Mouse (Mus musculus): ENCODE data around the gene Fblim1.
A peak's percentile ranks its signal among the peaks of the same experiment; 100 is the strongest.
"Not testable (repeated sequence)": the region's sequence is repeated elsewhere in the genome, so short reads cannot be mapped to it uniquely, and the experiment has no call there.

Fblim1 gene

DNA sequence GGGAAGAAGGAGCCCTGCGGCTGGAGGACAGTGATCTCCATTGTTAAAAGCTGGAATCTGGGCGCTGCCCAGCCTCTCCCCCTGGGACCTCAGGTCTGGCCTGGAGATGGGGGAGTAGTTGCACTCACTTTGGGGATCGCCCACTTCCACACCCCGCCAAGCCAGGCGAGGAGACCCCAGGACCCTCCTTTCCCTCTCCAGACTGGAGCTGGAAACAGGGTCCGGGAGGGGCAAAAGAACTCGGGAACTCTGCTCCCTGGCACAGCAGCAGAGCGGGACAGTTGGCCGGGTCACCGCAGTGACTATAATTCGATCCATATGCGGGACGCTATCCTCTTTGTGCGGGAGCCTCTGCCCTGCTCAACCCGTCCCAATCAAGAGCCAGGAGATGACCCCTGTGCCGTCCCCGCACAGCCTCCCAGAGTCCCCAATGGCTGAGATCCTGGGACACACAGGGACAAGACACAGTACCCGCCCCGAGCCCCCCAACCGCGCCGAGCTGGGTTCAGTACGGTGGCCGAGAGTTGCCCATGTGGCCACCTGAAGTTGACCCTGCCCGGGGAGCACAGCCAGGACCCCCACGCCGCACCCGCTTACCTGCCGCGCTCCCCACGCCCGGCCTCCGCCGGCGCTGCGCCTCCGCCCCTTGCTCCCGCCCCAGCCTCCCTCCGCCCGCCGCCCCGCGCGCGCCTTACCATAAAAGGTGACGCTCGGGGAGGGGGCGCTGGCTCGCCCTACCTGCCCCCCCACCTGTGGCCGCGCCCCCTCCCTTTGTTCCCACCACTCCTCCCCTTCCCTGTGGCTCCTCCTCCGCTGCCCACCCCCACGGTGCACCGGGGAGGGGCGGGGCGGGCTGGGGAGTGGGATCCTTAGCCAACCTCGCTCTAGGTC, 6.4 kb downstream of the Fblim1 start:
- peak; percentile 15 for DNase-seq (ENCODE audit: low spot score)

DNA sequence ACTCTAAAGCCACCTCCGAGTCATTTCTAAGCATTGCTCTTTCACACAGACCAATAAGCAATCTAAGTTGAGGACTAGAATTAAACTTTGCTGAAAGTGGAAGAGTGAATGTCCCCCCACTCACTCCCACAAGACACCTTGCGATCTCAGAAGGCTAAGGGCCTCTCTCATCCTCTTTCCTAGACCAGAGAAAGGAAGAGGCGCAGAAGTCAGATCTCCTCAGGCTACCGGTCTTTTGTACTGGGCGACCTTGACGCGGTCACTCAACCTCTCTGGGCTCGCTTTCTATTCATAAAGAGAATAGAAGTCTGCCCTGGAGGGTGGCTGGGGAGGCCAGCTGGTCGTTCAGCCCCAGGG, 7.0 kb downstream of the Fblim1 start:
- DNase-seq (ENCODE audit: low spot score), result no peak

DNA sequence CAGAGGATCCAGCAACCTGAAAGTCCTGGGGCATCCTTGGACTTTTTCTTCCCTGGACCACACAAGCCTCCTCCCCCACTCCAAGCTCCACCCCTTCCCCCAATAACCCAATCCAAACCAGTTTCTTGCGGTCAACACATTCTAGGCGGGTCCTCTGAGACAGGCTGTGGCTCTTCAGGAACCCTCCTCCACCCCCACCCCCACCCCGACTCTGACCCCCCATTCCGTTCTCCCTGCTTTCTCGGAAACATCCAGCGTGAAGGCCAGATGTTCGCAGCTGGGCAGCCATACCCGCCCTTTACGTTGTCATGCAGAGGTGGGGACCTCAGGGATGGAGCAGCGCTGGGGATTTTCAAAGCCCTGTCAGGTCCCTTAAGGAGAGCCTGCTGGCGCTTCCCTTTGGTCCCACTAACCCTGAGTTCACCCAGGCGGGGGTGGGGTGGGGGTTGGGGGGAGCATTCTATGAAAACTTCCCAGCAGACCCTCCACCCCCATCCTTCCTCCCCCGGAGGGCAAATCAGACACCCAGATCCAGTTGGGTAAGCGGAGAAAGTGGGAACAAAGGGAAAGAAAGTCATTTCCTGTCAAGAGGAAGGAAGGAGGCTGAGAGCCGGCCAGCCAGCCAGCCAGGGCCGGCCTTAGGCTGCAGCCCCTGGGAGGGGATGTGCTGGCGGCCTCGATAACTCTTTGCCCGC, 7.5 kb downstream of the Fblim1 start:
- peak; percentile 20 for DNase-seq (ENCODE audit: low spot score)

DNA sequence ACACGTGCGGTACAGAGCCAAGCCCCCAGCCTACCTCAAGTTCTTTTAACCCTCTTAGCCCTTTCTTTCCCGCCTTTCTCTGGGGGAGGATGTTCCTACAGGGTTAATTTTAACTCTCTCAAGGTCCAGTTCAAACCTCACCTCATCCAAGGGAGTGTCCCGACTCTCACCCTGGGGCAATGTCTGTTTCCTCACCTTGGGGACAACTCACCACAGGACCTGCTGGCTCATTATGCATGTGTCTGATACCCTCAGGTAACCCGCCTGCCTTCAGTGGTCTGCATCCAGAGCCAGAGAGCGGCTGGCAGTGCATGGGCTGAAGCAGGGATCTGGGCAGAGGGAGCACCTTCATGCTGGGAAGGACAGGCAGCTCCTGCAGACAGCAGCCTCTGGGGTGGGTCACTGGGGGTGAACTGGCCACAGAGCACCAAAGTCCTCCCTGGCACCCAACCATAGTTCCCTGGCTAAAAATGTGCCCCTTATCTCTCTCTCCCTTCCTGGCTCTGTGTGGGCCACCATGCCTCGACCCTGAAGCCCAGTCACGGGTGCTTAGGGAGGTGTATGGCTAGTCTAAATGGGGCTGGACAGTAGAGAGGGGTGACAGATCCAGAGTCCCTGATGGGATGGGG, 9.1 kb downstream of the Fblim1 start:
- DNase-seq (ENCODE audit: low spot score), result no peak

DNA sequence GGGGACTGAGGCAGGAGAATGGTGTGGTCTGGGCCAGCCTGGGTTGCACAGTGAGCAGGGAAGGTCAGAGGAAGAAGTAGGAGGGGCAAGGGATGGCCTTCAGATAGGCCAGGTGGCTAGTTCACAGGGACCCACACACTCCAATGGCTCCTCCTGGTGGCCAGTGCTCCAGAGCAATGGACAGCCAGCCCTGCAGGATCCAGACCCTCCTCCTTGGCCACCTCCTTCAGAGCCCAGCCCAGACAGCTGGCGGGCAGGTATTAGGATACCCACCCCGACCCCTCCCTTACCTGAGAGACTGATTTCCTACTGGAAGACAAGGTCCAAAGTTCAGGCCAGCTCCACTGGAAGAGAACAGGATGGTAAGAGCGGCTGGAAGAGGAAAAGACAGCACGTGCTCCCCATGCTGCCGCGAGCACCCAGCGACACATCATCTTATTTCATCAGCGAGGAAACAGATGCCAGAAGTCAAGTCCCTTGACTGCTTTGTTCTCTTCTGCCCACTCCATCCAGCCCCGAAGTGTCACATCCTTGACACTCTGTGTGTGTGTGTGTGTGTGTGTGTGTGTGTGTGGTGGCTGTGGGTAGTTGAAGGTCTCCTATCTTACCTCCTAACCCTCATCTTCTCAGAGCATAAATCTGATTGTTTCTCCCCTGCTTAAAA, 10.2 kb downstream of the Fblim1 start:
- no peak for DNase-seq (ENCODE audit: low spot score)

DNA sequence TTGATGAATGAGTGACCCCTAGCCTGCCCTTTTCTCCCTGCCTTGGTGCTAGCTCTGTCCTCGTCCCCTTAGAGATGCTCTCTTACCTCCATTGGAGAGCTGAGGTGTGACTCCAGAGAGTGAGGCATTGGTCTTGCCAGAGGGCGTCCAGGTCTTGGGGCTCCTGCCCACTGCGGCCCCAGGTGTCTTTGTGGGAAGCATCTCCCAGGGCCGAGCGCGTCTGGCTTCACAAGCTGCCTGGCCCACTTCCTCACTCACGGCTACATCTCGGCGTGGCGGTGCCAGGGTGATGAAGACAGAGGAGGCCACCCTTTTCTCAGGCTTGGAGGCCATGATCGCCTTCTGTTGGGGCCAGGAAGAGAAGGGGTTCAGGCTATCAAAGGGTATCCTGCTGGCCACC, 10.8 kb downstream of the Fblim1 start:
- no peak for DNase-seq (ENCODE audit: low spot score)

DNA sequence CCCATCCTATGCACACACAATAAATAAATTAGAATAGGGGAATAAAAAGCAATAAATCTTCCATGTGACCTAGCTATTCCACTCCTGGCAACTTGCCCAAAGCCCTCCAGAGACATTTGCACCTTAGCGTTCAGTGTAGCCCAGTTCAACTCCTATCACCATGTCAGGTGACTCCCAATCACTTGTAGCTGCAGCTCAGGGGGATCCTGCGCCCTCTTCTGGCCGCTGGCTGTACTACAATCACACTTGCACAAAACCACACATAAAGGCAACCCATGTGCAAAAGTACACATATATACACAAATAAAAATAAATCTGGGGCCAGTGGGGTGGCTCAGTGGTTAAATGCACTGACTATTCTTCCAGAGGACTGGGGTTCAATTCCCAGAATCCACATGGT, 14.3 kb downstream of the Fblim1 start:
- DNase-seq (ENCODE audit: low spot score), result no peak

DNA sequence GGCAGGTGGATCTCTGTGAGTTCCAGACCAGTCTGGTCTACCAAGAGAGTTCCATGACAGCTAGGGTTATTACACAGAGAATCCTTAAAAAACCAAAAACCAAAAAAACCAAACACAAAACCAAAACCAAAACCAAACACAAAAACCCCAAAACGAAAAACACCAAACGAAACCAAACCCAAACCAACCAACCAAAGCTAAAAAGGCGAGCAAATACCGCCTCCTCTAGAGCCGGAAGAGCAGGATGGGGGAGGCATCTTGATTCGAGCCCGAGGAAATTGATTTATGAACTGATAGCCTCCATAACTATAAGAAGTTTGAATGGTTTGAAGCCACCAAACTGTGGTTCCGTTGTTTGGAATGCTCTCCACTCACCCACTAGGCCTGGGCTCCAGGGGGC, 22.0 kb downstream of the Fblim1 start:
- no peak for DNase-seq (ENCODE audit: low spot score)

DNA sequence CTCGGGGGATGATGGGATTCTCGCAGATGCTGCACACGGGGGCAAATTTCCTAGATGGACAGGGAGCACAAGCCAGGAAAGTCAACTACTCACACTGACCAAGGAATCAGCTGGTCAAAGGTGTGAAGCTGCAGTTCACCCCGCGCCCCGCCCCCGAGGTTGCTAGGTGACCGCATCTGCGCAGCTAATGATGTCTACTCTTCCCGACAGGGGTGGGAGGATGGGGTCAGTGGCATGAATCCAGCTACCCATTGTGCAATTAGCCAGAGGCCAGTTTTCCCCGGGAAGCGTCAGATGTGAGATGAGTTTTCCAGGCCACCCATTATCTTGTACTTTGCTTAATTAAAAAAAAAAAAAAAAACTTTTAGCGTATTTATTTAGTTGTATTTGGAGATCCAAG, 24.8 kb downstream of the Fblim1 start:
- no peak for DNase-seq (ENCODE audit: low spot score)

DNA sequence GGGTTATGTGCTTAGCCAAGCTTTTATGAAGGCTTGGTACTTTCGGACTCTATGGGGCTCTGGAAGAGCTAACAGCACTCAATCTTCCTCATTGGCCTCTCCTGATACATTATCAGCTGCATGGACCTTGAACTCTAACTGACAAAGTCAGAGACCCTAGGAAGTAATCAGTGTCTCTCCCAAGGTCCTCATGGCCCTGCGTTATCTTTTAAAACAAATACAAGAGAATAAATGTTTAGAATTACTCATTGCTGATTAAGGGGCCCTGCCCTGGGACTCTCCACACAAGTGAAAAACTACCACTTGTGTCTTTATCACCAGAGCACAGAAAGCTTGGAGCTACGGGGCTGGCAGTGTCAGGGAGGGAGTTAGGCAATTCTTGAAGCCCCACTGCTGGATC, 27.1 kb downstream of the Fblim1 start:
- no peak for DNase-seq (ENCODE audit: low spot score)

DNA sequence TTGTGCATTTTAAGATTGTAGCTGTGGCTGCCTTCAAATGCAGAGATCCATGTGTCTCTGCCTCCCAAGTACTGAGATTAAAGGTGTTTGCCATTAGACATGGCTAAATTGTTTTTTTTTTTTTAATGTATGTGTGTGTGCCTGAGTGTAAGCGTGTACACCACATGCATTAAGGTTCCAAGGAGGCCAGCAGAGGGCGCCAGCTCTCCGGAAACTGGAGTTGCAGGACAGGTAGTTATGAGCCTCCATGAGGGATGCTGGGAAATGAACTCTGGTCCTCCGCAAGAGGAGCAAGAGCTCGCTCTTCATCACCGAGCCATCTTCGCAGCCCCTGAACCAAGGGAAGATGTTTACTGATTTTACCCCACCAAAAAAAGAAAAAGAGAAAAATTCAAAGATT, 29.0 kb downstream of the Fblim1 start:
- no peak for DNase-seq (ENCODE audit: low spot score)

DNA sequence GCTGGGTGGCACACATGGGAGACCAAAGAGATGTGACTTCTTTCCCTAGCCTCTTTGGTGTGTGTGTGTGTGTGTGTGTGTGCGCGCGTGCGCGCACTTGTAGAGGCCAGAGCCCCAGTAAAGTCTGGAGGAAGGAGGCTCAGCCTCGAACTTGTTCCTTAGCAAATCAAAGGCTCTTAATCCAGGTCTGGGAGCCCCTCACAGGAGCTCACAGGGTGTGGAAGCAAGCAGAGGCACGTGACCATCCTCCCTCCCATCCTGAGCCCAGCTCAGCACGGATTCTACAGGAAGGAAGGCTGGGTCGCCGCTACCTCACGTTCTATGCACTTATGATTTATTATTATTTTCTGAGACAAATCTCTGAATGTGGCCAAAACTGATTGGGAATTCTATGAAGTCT, 29.5 kb downstream of the Fblim1 start:
- no peak for DNase-seq (ENCODE audit: low spot score)

DNA sequence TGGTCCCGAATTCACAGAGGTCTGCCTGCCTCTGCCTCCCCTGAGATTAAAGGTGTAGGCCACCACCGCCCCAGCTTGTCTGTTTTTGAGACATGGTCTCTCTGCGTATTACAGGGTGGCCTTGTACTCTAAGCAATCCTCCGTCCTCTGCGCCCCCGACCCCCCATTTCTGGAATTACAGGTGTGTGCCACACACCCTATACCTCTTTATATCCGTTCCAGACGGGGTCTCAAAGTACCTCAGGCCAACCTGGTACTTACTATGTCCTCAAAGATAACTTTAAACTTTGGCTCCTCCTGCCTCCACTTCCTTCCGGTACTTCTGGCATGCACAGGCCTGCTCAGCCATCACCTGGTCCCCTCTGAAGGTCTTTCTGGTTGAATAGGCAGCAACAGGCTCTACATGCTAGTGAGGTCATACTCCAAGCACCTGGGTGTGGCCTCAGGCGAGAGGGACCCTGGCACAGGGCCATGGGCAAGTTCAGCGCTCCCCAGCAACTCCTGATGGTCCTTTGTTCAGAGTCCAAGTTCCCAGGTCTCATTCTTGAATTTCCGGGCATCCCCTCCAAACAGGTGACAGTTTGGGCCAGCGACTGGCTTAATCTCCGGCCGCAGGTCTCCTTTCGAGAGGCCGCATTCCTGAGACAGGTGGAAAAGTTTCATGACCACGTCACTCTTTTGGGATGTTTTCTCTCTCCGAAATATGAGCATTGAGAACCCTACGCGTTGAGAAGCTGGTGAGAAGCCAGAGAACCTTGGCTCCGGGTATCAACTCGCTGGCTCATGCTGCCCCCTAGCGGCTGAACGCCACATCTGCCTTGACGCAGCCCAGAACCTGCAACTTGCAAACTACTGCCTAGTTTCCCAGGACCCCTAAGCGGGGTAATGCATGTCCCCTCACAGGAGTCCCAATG, 30.9 kb downstream of the Fblim1 start:
- peak; percentile 82 for DNase-seq (ENCODE audit: low spot score)

DNA sequence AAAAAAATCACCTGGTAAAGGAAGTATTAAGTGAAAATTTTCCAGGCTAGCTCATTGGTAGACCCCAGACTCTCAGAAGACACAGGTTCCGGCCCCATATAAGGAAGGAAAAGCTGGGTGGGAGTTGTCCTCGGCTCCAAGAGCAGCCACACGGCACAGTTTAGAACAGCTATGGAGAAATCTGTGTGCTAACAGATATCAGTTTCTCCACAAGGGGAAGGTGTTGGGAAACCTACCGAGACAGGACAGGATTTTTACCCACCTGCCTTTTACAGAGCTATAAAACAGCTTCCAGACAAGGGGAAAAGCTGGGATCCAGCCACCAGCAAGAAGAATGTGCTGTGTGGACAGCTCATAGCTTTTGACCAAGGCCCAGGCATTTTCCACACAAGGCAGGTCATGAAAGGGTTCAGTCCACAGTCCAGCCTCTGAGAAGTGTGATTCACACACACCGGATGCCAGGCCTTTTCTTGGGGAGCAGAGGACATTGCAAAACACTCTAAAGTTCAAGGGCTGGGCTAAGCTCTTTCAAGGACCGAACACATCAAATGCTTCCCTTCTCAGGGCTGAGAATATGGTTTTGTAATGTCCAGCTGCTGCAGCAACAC, 32.4 kb downstream of the Fblim1 start:
- peak; percentile 80 for DNase-seq (ENCODE audit: low spot score)

DNA sequence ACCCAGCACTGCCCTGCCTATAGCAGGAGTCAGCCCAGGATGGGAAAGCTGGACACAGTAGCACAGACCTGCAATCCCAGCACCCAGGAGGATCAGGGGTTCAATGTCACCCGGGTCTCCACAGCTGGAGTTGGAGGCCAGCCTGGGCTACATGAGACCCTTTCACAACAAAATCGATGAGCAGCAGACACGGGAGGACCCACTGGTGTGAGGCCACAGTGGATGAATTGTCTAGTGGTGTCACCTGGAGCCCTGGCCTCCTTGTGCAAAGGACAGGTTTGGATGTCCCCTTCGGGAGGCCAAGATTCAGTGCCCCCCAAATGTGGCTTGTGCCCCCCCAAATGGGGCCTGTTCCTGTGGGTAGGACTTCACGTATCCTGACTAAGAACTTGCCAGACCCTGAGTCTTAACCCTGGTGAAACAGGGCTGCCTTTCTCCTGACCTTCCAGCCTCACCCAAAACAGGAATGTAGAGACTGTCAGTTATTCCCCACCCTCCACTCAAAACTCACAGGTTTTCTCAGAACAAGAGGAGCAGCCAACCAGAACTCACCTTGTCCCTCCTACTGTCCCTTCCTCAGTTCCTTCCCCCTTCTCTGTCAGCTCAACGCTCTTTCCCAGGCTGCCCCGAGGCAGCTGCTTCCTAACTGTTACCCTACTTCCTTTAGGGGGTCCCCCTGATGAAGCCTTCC, 33.1 kb downstream of the Fblim1 start:
- no peak for DNase-seq (ENCODE audit: low spot score)

DNA sequence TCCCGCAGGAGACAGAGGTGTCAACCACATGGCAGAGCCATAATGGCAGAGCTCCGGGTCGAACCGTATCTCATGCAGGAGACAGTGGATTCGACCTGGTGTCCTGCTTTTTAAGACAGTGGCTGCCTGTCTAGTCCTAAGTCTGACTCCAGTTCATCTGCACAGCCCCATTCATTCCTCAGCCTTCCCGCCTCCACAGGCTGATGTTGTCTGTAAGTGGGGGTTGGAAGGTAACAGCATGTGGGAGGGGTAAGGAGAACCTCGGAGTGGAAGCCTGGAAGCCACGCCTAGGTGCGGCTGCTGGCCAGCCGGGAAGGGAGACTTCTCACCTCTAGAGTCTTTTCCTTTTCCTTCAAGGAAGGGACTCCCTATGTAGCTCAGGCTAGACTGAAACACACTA, 34.0 kb downstream of the Fblim1 start:
- DNase-seq (ENCODE audit: low spot score), result no peak

DNA sequence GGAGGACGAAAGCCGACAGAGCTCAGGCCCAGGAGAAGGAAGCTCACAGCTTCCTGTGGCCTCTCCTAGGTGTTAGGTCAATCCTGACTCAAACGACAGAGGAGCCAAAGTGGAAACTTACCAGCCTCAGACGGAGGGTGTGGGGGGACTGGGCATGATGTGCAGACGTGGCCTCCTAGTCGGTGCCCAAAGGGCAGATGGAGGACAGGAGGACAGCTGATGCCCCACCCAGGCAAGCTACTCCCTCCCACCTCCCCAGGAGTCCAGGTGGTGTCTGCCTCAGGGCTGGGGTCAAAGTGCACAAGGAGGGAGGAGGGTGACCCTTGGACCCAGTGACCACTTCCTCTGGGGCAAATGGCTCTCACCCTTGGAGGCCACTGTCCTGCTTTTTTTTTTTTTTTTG, 34.6 kb downstream of the Fblim1 start:
- DNase-seq (ENCODE audit: low spot score), result no peak

DNA sequence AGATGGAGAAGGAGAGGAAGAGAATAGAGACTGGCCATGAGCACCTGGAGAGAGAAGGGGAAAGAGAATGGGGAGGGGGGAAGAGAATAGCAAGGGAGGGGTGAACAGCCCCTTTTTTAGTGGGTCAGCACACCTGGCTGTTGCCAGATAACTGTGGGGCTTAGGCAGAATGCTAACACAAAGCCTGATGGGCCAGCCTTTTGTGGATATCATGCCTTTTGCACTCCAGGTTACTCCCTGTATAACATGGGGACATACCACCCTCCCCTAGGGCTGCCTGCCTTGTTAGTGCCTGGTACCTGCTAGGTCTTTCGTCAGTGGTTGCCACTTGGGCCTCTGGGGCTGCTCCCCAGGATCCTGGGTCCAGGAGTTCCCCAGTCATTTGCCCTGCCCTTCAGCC, 35.1 kb downstream of the Fblim1 start:
- no peak for DNase-seq (ENCODE audit: low spot score)

DNA sequence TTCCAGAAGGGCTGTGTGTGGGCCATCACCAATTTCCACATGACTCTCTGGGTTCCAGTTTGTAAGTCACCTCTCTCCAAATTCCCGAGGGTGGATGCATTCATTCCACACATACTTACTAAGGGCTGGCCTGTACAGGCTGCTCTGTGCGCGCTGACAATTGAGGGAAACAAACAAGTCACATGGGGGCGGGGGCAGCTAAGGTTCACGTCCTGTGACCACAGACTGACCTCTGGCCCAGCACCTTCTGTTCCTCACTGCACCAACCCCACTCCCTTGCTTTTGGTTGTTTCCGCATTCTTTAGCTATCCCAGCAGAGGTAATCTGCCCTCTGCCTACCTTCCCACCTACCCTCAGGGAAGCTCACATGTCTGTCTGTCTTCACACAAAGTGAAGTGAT, 35.9 kb downstream of the Fblim1 start:
- no peak for DNase-seq (ENCODE audit: low spot score)

DNA sequence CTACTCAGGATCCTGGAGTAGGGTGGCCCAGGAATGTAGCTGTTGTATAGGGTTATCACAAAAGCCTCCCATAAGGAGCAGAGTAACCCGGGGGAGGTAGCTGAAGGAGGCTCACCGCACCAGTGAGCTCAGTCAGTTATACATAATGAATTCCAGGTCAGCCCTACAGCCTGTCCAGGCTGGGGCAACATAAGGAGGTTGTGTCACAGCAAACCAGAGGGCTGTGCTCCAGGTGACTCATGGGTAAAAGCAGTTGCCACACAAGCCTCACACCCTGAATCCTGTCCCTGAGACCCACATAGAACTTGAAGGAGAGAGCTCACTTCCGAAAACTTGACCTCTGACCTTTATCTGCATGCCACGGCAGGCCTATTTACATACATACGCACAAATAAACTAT, 36.9 kb downstream of the Fblim1 start:
- DNase-seq (ENCODE audit: low spot score), result no peak

DNA sequence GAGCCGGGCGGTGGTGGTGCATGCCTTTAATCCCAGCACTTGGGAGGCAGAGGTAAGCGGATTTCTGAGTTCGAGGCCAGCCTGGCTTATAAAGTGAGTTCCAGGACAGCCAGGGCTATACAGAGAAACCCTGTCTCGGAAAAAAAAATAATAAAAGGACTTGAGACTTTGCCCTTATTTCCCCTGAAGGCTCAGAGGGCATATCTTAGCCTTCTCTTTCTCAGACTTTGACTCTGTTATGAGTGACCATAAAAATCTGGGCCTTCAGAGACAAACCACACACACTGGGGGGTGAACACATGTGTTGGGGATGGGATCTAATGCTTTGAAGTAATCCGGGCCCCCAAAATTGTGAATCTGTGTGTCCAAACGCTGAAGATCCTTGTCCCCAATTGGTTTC, 38.7 kb downstream of the Fblim1 start:
- DNase-seq (ENCODE audit: low spot score), result not testable (repeated sequence)

All from adipocyte (in vitro differentiated cells).